Mouse (Mus musculus) bone marrow macrophage, adult 2 months (primary cell): Measurements from ENCODE around the gene AB124611.

Experiments used
- CTCF ChIP-seq: IDR thresholded peaks from 2 replicates; pipeline ENCODE4 v1.5.1; 2012; ENCODE audit warnings: low read depth, mild to moderate bottlenecking, low read length, moderate library complexity
- POLR2A ChIP-seq: IDR thresholded peaks from 2 replicates; pipeline ENCODE4 v1.6.1; 2012; ENCODE audit warnings: mild to moderate bottlenecking, low read depth, low read length, borderline replicate concordance

- TF ChIP-seq CTCF (no peak), POLR2A (no peak)
Observed at GRCm38 (mm10) chr9:21505767-21506166, 20.2 kb upstream of the AB124611 start.
